Mouse (Mus musculus) macrophage (primary cell): ENCODE measurements around the gene 1810010D01Rik. TPM values are rescaled to one million over a fixed set of nuclear protein-coding genes. Genes with fewer than 3 reads are reported as not detected.

ENCODE experiments used
- H3K27ac ChIP-seq: fragments of 350-480 bp; formaldehyde crosslinking; 2 replicates; pipeline ENCODE4 v1.9.0; 2021
- H3K36me3 ChIP-seq: fragments of 350-480 bp; formaldehyde crosslinking; 2 replicates; pipeline ENCODE4 v1.9.0; 2021; ENCODE audit errors: inconsistent target
- H3K4me3 ChIP-seq: fragments of 350-480 bp; formaldehyde crosslinking; 2 replicates; pipeline ENCODE4 v1.9.0; 2021; ENCODE audit errors: inconsistent target
- H3K79me2 ChIP-seq: fragments of 350-480 bp; formaldehyde crosslinking; 2 replicates; pipeline ENCODE4 v1.9.0; 2021; ENCODE audit errors: inconsistent target
- WGBS: methylation state at CpG from one replicate; pipeline ENCODE4 v1.1.7; 2026; ENCODE audit warnings: inconsistent platforms; ENCODE audit not compliant: missing documents; 5-methylcytosine and 5-hydroxymethylcytosine counted together
- polyA plus RNA-seq: library from polyadenylated mRNA; stranded (reverse); fragments of 250-400 nt; gene quantifications from 3 replicates; pipeline ENCODE4 v1.2.4, GENCODE M21; 2018; ENCODE audit warnings: inconsistent platforms

1810010D01Rik gene
- polyA plus RNA-seq, 1 experiment from 2014 or later, result not detected

DNA sequence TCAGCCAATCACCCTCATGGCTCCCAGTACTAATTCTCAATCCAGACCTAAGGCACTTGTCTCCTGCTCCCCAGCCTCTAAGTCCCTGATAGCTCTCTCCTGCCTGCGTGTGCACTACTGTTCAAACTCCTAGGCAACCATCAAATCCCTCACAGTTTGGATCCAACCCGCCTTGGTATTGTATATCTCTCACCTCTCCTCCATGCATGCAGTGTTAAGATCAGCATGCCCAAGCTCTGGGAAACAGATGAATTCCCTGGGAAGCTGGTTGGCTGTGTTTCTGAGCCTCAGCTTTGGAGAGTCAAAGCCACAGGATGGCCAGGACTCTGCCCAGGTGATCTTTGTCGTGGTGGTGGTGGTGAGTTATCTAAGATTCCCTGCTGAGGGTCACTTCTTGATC is 10.2 kb downstream of the 1810010D01Rik start:
- no peaks in the 10 kb centered on the region for H3K79me2 ChIP-seq
- 80% methylated on average over 3 of the region's 3 CpGs for WGBS
- H3K27ac ChIP-seq, result peak overlapping the region; percentile 87
- H3K4me3 ChIP-seq, result no peak overlapping the region
- no peaks in the 10 kb centered on the region for H3K36me3 ChIP-seq

GRCm38 (mm10) chr7:145197042-145197441 is 10.9 kb downstream of the 1810010D01Rik start:
- Histone ChIP-seq H3K79me2 (no peaks in the 10 kb centered on the region), H3K4me3 (no peak overlapping the region), H3K36me3 (no peaks in the 10 kb centered on the region), H3K27ac (peak overlapping the region; percentile 87)
- WGBS, result 89% methylated on average over 3 of the region's 3 CpGs

GRCm38 (mm10) chr7:145196340-145196739 is 11.6 kb downstream of the 1810010D01Rik start:
- H3K79me2 ChIP-seq, result no peaks in the 10 kb centered on the region
- H3K36me3 ChIP-seq, result no peaks in the 10 kb centered on the region
- no peak overlapping the region for H3K4me3 ChIP-seq
- 97% methylated on average over 6 of the region's 6 CpGs for WGBS
- H3K27ac ChIP-seq, result peak overlapping the region; percentile 87; the same call in 1 of the 2 replicates

GRCm38 (mm10) chr7:145195186-145195927 is 12.6 kb downstream of the 1810010D01Rik start:
- peak overlapping the region; percentile 40 for H3K27ac ChIP-seq
- H3K79me2 ChIP-seq, result no peaks in the 10 kb centered on the region
- no peaks in the 10 kb centered on the region for H3K36me3 ChIP-seq
- no peak overlapping the region for H3K4me3 ChIP-seq
- 48% methylated on average over 5 of the region's 5 CpGs for WGBS

GRCm38 (mm10) chr7:145194455-145195161 is 13.3 kb downstream of the 1810010D01Rik start:
- H3K4me3 ChIP-seq, result no peak overlapping the region
- H3K36me3 ChIP-seq, result no peaks in the 10 kb centered on the region
- H3K79me2 ChIP-seq, result no peaks in the 10 kb centered on the region
- 31% methylated on average over 3 of the region's 3 CpGs for WGBS
- peak overlapping the region; percentile 40 for H3K27ac ChIP-seq

- Histone ChIP-seq H3K27ac (no peak overlapping the region), H3K36me3 (no peaks in the 10 kb centered on the region), H3K4me3 (no peak overlapping the region), H3K79me2 (no peaks in the 10 kb centered on the region)
- WGBS, result 96% methylated on average over 6 of the region's 6 CpGs
Measured at GRCm38 (mm10) chr7:145192836-145193235, 15.1 kb downstream of the 1810010D01Rik start.

GRCm38 (mm10) chr7:145190520-145190919 is 17.4 kb downstream of the 1810010D01Rik start:
- Histone ChIP-seq H3K4me3 (no peak overlapping the region), H3K27ac (peak overlapping the region; percentile 47; the same call in 1 of the 2 replicates), H3K79me2 (no peaks in the 10 kb centered on the region), H3K36me3 (no peaks in the 10 kb centered on the region)

DNA sequence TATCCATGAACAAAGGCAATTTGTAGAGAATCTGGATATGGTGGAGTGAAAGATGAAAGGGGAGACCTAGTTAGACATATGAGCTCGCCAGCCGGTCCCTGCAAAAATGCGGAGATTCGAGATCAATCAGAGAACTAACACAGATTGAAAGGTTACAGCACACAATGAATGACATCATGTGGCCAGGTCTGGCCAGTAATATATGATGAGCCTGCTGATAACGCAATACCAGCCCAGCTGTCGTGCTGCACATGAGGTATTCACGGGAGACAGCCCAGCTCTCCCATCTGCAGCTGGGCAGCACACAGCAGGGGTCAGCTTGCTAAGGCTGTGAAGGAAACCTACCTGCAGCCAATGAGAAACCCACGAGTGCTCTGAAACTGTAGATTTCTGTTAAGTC is 18.6 kb downstream of the 1810010D01Rik start:
- no peaks in the 10 kb centered on the region for H3K79me2 ChIP-seq
- H3K27ac ChIP-seq, result peak overlapping the region; percentile 47
- 94% methylated on average over 8 of the region's 8 CpGs for WGBS

GRCm38 (mm10) chr7:145187802-145188201 is 20.1 kb downstream of the 1810010D01Rik start:
- H3K4me3 ChIP-seq, result no peak overlapping the region
- no peaks in the 10 kb centered on the region for H3K79me2 ChIP-seq
- no peaks in the 10 kb centered on the region for H3K36me3 ChIP-seq
- H3K27ac ChIP-seq, result peak overlapping the region; percentile 78
- WGBS, result 41% methylated on average over 3 of the region's 3 CpGs

More for the DNA sequence above, 18.6 kb downstream of the 1810010D01Rik start:
- Histone ChIP-seq H3K4me3 (no peak overlapping the region), H3K36me3 (no peaks in the 10 kb centered on the region)

DNA sequence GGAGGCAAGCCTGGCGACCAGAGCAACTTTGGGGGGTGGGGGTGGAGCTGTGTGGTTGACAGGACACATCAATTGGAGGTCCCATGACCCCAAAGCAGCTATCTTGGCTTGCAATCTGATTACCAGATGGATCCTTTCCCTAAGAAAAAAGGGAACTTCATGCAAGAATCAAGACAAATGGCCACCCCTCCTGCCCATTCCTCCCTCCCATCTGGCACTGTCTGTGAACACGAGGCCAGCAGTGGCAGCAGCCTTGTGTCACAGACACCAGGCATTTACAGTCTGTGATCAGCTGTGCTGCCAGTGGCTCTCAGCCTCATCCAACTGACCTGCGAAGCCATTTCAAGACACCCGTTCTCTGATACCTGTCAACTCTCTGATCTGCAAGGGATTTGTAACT is 25.5 kb downstream of the 1810010D01Rik start:
- WGBS, result 49% methylated on average over 4 of the region's 4 CpGs
- H3K79me2 ChIP-seq, result no peaks in the 10 kb centered on the region
- H3K27ac ChIP-seq, result no peak overlapping the region
- no peak overlapping the region for H3K4me3 ChIP-seq
- no peaks in the 10 kb centered on the region for H3K36me3 ChIP-seq

DNA sequence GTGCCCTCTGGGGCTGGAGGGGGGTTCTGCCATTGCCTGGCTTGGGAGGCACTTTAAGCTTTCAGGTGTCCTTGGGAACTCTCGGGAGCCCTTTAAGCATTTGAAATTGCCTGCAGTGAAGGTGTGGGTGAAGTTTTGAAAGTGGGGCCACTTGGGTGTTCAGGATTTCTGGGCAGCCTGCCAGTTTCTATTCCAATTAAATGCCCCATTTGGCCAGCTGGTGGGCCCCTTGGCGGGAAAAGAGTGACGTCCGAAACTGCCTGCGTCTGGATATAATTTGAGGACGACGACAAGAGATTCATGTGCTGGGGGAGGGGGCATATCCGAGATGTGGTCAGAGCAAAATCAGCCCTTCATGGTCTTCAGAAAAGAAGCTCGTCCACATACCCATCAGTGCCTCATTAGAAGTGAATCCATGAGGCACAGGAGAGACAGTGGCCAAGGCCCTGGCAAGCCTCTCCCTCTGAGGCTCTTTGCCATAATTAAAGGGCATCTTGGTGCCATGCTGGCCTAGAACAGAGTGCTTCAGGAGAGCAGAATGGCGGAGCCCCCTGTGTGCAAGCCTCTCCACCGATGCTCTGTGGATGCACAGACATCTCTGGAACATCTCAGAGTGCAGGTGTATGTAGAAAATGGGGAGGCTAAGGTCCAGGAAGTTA is 26.4 kb downstream of the 1810010D01Rik start:
- 97% methylated on average over 11 of the region's 11 CpGs for WGBS
- Histone ChIP-seq H3K79me2 (no peaks in the 10 kb centered on the region), H3K4me3 (no peak overlapping the region), H3K36me3 (no peaks in the 10 kb centered on the region), H3K27ac (no peak overlapping the region)

DNA sequence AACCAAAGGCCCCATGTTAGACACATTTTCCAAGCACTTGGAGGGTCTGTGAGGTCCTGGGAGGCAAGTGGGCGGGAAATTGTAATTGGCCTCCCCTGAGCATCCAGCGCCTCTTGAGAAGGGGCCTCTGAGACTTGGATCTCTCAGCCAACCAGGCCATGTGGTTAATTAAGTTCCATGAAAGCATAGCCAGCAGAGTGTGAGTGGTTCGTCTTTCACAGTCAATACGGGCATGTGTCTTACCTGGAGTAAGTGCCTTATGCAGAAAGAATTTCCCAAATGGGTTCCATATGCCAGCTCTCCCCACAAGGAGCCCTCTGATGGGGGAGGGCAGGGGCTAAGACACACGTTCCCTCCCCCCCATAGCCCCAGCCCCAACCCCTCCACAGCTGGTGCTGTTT is 28.2 kb downstream of the 1810010D01Rik start:
- Histone ChIP-seq H3K27ac (no peak overlapping the region), H3K4me3 (no peak overlapping the region), H3K36me3 (no peaks in the 10 kb centered on the region), H3K79me2 (no peaks in the 10 kb centered on the region)
- 98% methylated on average over 5 of the region's 5 CpGs for WGBS

- 93% methylated on average over 15 of the region's 15 CpGs for WGBS
- no peaks in the 10 kb centered on the region for H3K79me2 ChIP-seq
- H3K27ac ChIP-seq, result no peak overlapping the region
- no peaks in the 10 kb centered on the region for H3K36me3 ChIP-seq
- H3K4me3 ChIP-seq, result no peak overlapping the region
Measured at GRCm38 (mm10) chr7:145176750-145177589, 30.9 kb downstream of the 1810010D01Rik start.

DNA sequence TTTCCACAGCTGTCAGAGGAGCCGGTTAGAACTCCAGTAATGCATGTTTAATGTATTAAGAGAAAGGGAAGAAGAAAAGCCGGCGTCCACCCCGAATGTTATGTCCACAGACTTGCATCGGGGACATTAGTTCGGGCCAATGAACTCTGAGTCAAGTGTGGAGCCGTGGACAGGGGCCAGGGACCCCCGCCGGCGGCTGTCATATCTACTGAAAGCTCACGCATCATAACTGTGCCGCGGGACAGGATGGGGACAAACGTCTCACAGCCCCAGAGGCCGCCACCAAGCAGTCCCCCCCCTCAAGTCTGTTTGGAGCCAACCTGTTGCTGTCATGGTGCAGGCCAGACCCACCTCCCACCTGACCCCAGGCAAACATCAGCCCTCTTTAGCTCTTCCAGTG is 34.4 kb downstream of the 1810010D01Rik start:
- no peaks in the 10 kb centered on the region for H3K36me3 ChIP-seq
- no peak overlapping the region for H3K27ac ChIP-seq
- 86% methylated on average over 13 of the region's 15 CpGs for WGBS
- H3K79me2 ChIP-seq, result no peaks in the 10 kb centered on the region
- H3K4me3 ChIP-seq, result no peak overlapping the region
